Mouse (Mus musculus) embryonic facial prominence, embryonic 11.5 days (tissue): ENCODE measurements around the gene Gba. TPM values are rescaled to one million over a fixed set of nuclear protein-coding genes. Genes with fewer than 3 reads are reported as not detected.
A peak's percentile ranks its signal among the peaks of the same experiment; 100 is the strongest.

Source experiments
- ATAC-seq: fragments of 200-750 bp; cut with Nextera tagmentation; replicated peaks from 2 replicates; pipeline ENCODE4 v1.8.0; 2017; ENCODE audit warnings: low read depth; ENCODE audit not compliant: insufficient number of reproducible peaks, low FRiP score, low TSS enrichment
- DNase-seq: peaks from one replicate; pipeline ENCODE4 v3.0.0-alpha.2; 2015; ENCODE audit warnings: low spot score
- H3K27ac ChIP-seq: fragments of 300-500 bp; sonication (generic); replicated peaks from 2 replicates; pipeline ENCODE4 v1.5.1; 2014; ENCODE audit warnings: mild to moderate bottlenecking, low read depth, low read length, control low read depth
- H3K27me3 ChIP-seq: fragments of 300-500 bp; sonication (generic); 2 replicates; pipeline ENCODE4 v1.6.1; 2014; ENCODE audit warnings: mild to moderate bottlenecking, low read length, moderate library complexity, mixed read lengths; ENCODE audit not compliant: control insufficient read depth, insufficient read depth
- H3K36me3 ChIP-seq: fragments of 300-500 bp; sonication (generic); replicated peaks from 2 replicates; pipeline ENCODE4 v1.6.1; 2014; ENCODE audit warnings: low read depth, mild to moderate bottlenecking, low read length, moderate library complexity, mixed read lengths; ENCODE audit not compliant: control insufficient read depth, insufficient read depth
- H3K4me1 ChIP-seq: fragments of 300-500 bp; sonication (generic); 2 replicates; pipeline ENCODE4 v1.6.1; 2014; ENCODE audit warnings: low read length, mixed read lengths; ENCODE audit not compliant: control insufficient read depth, insufficient read depth
- H3K4me2 ChIP-seq: fragments of 300-500 bp; sonication (generic); 2 replicates; pipeline ENCODE4 v1.6.1; 2014; ENCODE audit warnings: low read depth, mild to moderate bottlenecking, control low read depth, low read length, moderate library complexity
- H3K4me3 ChIP-seq: fragments of 300-500 bp; sonication (generic); 2 replicates; pipeline ENCODE4 v1.5.1; 2014; ENCODE audit warnings: low read depth, low read length, control low read depth
- H3K9ac ChIP-seq: fragments of 300-500 bp; sonication (generic); replicated peaks from 2 replicates; pipeline ENCODE4 v1.6.1; 2014; ENCODE audit warnings: mild to moderate bottlenecking, control low read depth, low read length
- H3K9me3 ChIP-seq: fragments of 300-500 bp; sonication (generic); replicated peaks from 2 replicates; pipeline ENCODE4 v1.6.1; 2016; ENCODE audit warnings: mild to moderate bottlenecking, low read length, inconsistent platforms, mixed read lengths; ENCODE audit not compliant: control insufficient read depth
- WGBS: fragments of 180-500 bp; shearing (Covaris S2); extraction: QIAGEN DNeasy Blood & Tissue Kit; methylation state at CpG from one replicate; pipeline ENCODE4 v1.1.7; 2014; 5-methylcytosine and 5-hydroxymethylcytosine counted together
- polyA plus RNA-seq: library from polyadenylated mRNA; unstranded; fragments of >200 nt; fragmentation: Nextera tagmentation; extraction: Ambion mirVana; gene quantifications from 2 replicates; pipeline ENCODE4 v1.2.1, GENCODE M21; 2014

The Gba gene
- polyA plus RNA-seq, 1 experiment from 2014 or later = 34.6 TPM

DNA sequence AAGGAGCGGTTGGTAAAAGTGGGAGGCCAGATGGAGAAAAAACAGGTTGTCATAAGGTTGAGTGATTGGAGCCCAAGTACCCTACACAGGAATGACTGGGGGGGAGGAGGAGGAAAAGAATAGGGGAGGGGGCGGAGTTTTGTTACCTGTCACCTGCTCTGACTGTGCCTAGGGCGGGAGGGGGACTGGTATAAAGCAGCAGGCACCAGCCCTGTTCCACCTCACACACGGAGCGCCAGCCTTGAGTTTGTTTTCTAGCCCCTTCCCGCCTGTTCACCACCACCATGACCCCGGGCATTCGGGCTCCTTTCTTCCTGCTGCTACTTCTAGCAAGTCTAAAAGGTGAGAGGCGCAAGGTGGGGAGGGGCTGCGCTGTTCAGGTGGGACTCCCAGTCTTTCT, 26.1 kb downstream of the Gba start, which contains the start of gene Muc1:
Gene Muc1 (plus strand): TSS at position 222 of the 400 bp plus-strand sequence.
- peak within 1 kb of the TSS; percentile 52 for H3K4me3 ChIP-seq
- peak within 1 kb of the TSS; percentile 90 for H3K4me2 ChIP-seq
- ATAC-seq (no peak), DNase-seq (no peak)
- no peaks in the 10 kb centered on the region for H3K36me3 ChIP-seq
- H3K9me3 ChIP-seq = no peaks in the 10 kb centered on the region
- H3K27me3 ChIP-seq = peaks cover 2% of the 10 kb centered on the region; the same call in 1 of the 2 replicates
- peak within 1 kb of the TSS; percentile 72 for H3K9ac ChIP-seq
- H3K27ac ChIP-seq = peak within 1 kb of the TSS; percentile 59
- peaks cover 6% of the 10 kb centered on the region for H3K4me1 ChIP-seq
- 22% methylated on average over 10 of the region's 10 CpGs for WGBS

DNA sequence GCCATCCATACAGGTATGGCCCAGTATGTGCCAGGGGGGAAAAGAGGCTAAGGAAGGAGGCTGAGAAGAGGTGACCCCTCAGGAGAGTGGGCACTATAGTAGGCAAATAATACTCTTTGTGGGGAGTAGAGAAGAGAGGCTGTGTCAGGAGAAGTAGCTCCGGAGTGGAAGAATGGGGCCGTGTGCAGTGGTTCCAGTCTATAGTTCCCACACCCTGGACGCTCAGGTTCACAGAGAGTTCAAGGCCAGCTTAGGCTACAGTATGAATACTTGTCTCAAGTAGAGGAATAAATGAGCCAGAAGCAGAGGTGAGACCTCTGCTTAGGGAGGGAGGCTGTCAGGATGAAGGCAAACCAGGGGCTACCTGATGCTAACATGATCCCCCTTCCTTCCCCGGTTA, 26.5 kb downstream of the Gba start:
- Histone ChIP-seq H3K9ac (no peak overlapping the region), H3K4me2 (no peak overlapping the region), H3K36me3 (no peaks in the 10 kb centered on the region), H3K4me1 (peaks cover 6% of the 10 kb centered on the region), H3K4me3 (no peak overlapping the region), H3K27me3 (peaks cover 2% of the 10 kb centered on the region; the same call in 1 of the 2 replicates), H3K27ac (no peak overlapping the region), H3K9me3 (no peaks in the 10 kb centered on the region)
- ATAC-seq (no peak), DNase-seq (no peak)
- WGBS = 61% methylated on average over 4 of the region's 4 CpGs

GRCm38 (mm10) chr3:89230561-89230960, 27.8 kb downstream of the Gba start:
- H3K4me2 ChIP-seq = no peak overlapping the region
- H3K9ac ChIP-seq = no peak overlapping the region
- H3K36me3 ChIP-seq = no peaks in the 10 kb centered on the region
- H3K27ac ChIP-seq = no peak overlapping the region
- DNase-seq (no peak), ATAC-seq (no peak)
- WGBS = 93% methylated on average over 2 of the region's 2 CpGs
- peaks cover 6% of the 10 kb centered on the region for H3K4me1 ChIP-seq
- H3K9me3 ChIP-seq = no peaks in the 10 kb centered on the region
- H3K4me3 ChIP-seq = no peak overlapping the region
- H3K27me3 ChIP-seq = peaks cover 2% of the 10 kb centered on the region; the same call in 1 of the 2 replicates

- no peak overlapping the region for H3K4me3 ChIP-seq
- ATAC-seq = no peak
- no peaks in the 10 kb centered on the region for H3K9me3 ChIP-seq
- no peak overlapping the region for H3K27ac ChIP-seq
- WGBS = 64% methylated on average over 7 of the region's 7 CpGs
- H3K27me3 ChIP-seq = peaks cover 2% of the 10 kb centered on the region; the same call in 1 of the 2 replicates
- H3K4me1 ChIP-seq = peaks cover 6% of the 10 kb centered on the region
- H3K9ac ChIP-seq = no peak overlapping the region
- DNase-seq = no peak
- H3K4me2 ChIP-seq = no peak overlapping the region
- H3K36me3 ChIP-seq = no peaks in the 10 kb centered on the region
Measured at GRCm38 (mm10) chr3:89231345-89231744, 28.6 kb downstream of the Gba start.

DNA sequence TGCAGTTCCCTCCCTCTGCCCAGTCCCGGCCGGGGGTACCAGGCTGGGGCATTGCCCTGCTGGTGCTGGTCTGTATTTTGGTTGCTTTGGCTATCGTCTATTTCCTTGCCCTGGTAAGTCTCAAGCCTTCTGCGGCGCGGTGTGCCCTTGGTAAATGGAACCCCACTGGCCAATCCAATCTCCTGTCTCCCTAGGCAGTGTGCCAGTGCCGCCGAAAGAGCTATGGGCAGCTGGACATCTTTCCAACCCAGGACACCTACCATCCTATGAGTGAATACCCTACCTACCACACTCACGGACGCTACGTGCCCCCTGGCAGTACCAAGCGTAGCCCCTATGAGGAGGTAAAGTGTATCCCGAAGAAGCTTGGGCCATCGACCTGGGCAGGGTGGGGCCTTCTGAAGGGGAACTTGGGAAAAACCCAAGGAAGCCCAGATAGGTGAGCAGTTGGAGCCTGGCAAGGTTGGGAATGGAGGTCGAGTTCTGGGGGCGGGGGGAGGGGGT, 29.1 kb downstream of the Gba start:
- H3K27me3 ChIP-seq = peaks cover 2% of the 10 kb centered on the region; the same call in 1 of the 2 replicates
- H3K9me3 ChIP-seq = no peaks in the 10 kb centered on the region
- WGBS = 74% methylated on average over 16 of the region's 16 CpGs
- no peak overlapping the region for H3K9ac ChIP-seq
- no peaks in the 10 kb centered on the region for H3K36me3 ChIP-seq
- ATAC-seq (no peak), DNase-seq (no peak)
- H3K4me2 ChIP-seq = no peak overlapping the region
- H3K4me3 ChIP-seq = no peak overlapping the region
- H3K27ac ChIP-seq = no peak overlapping the region
- peaks cover 6% of the 10 kb centered on the region for H3K4me1 ChIP-seq

- Histone ChIP-seq H3K27me3 (peaks cover 2% of the 10 kb centered on the region; the same call in 1 of the 2 replicates), H3K36me3 (no peaks in the 10 kb centered on the region), H3K27ac (no peak overlapping the region), H3K9me3 (no peaks in the 10 kb centered on the region), H3K4me3 (no peak overlapping the region), H3K9ac (no peak overlapping the region), H3K4me1 (peaks cover 6% of the 10 kb centered on the region), H3K4me2 (no peak overlapping the region)
- ATAC-seq = no peak
- 58% methylated on average over 6 of the region's 6 CpGs for WGBS
- no peak for DNase-seq
Measured at GRCm38 (mm10) chr3:89232614-89233013, 29.9 kb downstream of the Gba start.

- peaks cover 5% of the 10 kb centered on the region for H3K4me1 ChIP-seq
- no peak overlapping the region for H3K4me3 ChIP-seq
- H3K27me3 ChIP-seq = peaks cover 2% of the 10 kb centered on the region; the same call in 1 of the 2 replicates
- H3K9me3 ChIP-seq = no peaks in the 10 kb centered on the region
- 78% methylated on average over 14 of the region's 14 CpGs for WGBS
- no peak for ATAC-seq
- DNase-seq = no peak
- H3K9ac ChIP-seq = no peak overlapping the region
- H3K4me2 ChIP-seq = no peak overlapping the region
- H3K27ac ChIP-seq = no peak overlapping the region
- H3K36me3 ChIP-seq = no peaks in the 10 kb centered on the region
Measured at GRCm38 (mm10) chr3:89233562-89234110, 30.9 kb downstream of the Gba start.

DNA sequence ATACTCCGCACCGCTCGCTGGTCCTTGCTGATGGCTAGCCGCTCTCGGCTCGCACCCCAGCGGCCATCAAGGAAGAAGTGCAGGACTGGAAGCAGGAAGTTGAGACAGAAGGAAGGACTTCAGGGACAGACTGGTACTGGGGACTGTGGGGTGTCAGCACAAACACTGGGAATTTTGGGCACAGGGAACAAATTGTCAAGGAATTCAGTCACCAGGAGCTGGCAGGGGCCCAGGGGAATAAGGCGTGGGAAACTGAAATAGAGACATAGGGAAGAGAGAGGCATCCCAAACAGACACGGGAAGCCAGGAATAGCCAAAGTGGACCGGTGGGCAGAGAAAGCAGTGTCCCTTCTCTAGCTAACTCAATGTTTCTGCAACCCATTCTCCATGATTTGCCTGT, 33.8 kb downstream of the Gba start:
- no peak overlapping the region for H3K27ac ChIP-seq
- H3K36me3 ChIP-seq = no peaks in the 10 kb centered on the region; the same call in 1 of the 2 replicates
- no peak for DNase-seq
- H3K4me3 ChIP-seq = no peak overlapping the region
- H3K4me1 ChIP-seq = no peaks in the 10 kb centered on the region
- no peaks in the 10 kb centered on the region for H3K9me3 ChIP-seq
- no peaks in the 10 kb centered on the region for H3K27me3 ChIP-seq
- no peak for ATAC-seq
- H3K9ac ChIP-seq = no peak overlapping the region
- H3K4me2 ChIP-seq = no peak overlapping the region
- 90% methylated on average over 10 of the region's 10 CpGs for WGBS
